Mouse (Mus musculus): ENCODE measurements around the gene Scamp3. TPM values are rescaled to one million over a fixed set of nuclear protein-coding genes. Genes with fewer than 3 reads are reported as not detected.

Scamp3 gene
- total and polyA plus RNA-seq, 3 experiments, result 4.5 to 72.7 (median 12.5) TPM

GRCm38 (mm10) chr3:89164506-89165267, 12.6 kb upstream of the Scamp3 start, which contains the start of gene Clk2:
Gene Clk2 (plus strand): TSS chr3:89164795.
- Histone ChIP-seq H3K27ac (ENCODE audit: insufficient read depth, low read depth) (peak within 1 kb of the TSS; percentile 71), H3K27me3 (replicated peaks) (no peaks in the 10 kb centered on the region), H3K9ac (ENCODE audit: insufficient read depth, low read depth) (peak within 1 kb of the TSS; percentile 84), H3K4me3 (replicated peaks in 1 of 3; ENCODE audit: low read depth in 2 of 3, low read length in 2 of 3, poor library complexity in 1 of 3) (peak within 1 kb of the TSS; percentile 76 to 84 (median 81)), H3K4me2 (ENCODE audit: insufficient read depth, low read depth, poor library complexity, severe bottlenecking) (peak within 1 kb of the TSS; percentile 95), H3K36me3 (replicated peaks in 1 of 2; ENCODE audit: control insufficient read depth in 1 of 2, insufficient read depth in 1 of 2, low read length in 1 of 2) (peaks cover 29 to 34% of the 10 kb centered on the region in 2 experiments), H3K9me3 (replicated peaks; ENCODE audit: low read length) (no peaks in the 10 kb centered on the region), H3K4me1 (ENCODE audit: control insufficient read depth in 1 of 2, insufficient read depth in 2 of 2) (peaks cover 8 to 33% of the 10 kb centered on the region in 2 experiments), H3K79me2 (replicated peaks; ENCODE audit: control insufficient read depth, extremely low read depth, insufficient read depth, poor library complexity, severe bottlenecking) (peaks cover 22% of the 10 kb centered on the region)
- dilution Hi-C loops (cut with MboI; ENCODE audit: extremely low pct_ligation_motif_present, extremely low pct_unique_long_range_greater_than_20kb, low sequenced_read_pairs) (no loop called here), in situ Hi-C loops (cut with MboI; ENCODE audit: low pct_ligation_motif_present, low pct_unique_long_range_greater_than_20kb, low sequenced_read_pairs) (no loop called here)
- peak; percentile 92 for TF ChIP-seq NELFE (IDR thresholded peaks at IDR 0.05; ENCODE audit: low read depth, low read length)
- TF ChIP-seq TCF12 (IDR thresholded peaks at IDR 0.05; ENCODE audit: low read depth, low read length), result peak; percentile 86
- no peak for TF ChIP-seq ETS1 (conservative IDR thresholded peaks at IDR 0.05; ENCODE audit: low read depth, low read length)
- TF ChIP-seq USF2 (conservative IDR thresholded peaks at IDR 0.05; ENCODE audit: low read depth, low read length), result peak; percentile 50; the same call in 1 of the 2 replicates
- peak; percentile 85 for TF ChIP-seq ZMIZ1 (IDR thresholded peaks at IDR 0.05; ENCODE audit: low read depth, low read length)
- TF ChIP-seq MAZ (IDR thresholded peaks at IDR 0.05; ENCODE audit: low read depth, low read length), result peak; percentile 67; the same call in 1 of the 2 replicates
- TF ChIP-seq ZC3H11A (IDR thresholded peaks at IDR 0.05; ENCODE audit: low read depth, low read length), result no peak
- TF ChIP-seq TBP (conservative IDR thresholded peaks at IDR 0.05; ENCODE audit: low read depth, low read length), result peak; percentile 79
- TF ChIP-seq UBTF (IDR thresholded peaks at IDR 0.05; ENCODE audit: low read depth, low read length), result 0 out of 2 replicates have a peak, but pooled peaks have one; percentile 73
- no peak for TF ChIP-seq CHD2 (IDR thresholded peaks at IDR 0.05; ENCODE audit: low read length)
- no peak for TF ChIP-seq MEF2A (IDR thresholded peaks at IDR 0.05; ENCODE audit: borderline replicate concordance, low read depth, low read length)
- TF ChIP-seq SMC3 (IDR thresholded peaks at IDR 0.05; ENCODE audit: low read depth, low read length), result no peak
- no peak for TF ChIP-seq ZNF384 (IDR thresholded peaks at IDR 0.05; ENCODE audit: low read depth, low read length)
- TF ChIP-seq CHD1 (IDR thresholded peaks at IDR 0.05; ENCODE audit: low read depth, low read length), result peak; percentile 64; the same call in 1 of the 2 replicates
- TF ChIP-seq KAT2A (IDR thresholded peaks at IDR 0.05; ENCODE audit: insufficient replicate concordance, low read length), result 0 out of 2 replicates have a peak, but pooled peaks have one; percentile 66
- peak; percentile 81 for TF ChIP-seq SIN3A (IDR thresholded peaks at IDR 0.05; ENCODE audit: low read length)
- no peak for TF ChIP-seq MAFK (IDR thresholded peaks at IDR 0.05; ENCODE audit: insufficient replicate concordance, low read length)
- peak; percentile 89 for TF ChIP-seq POLR2AphosphoS2 (IDR thresholded peaks at IDR 0.05; ENCODE audit: low read depth, low read length)
- no peak for TF ChIP-seq ZKSCAN1 (IDR thresholded peaks at IDR 0.05; ENCODE audit: borderline replicate concordance, low read depth, low read length)
- peak; percentile 83 for TF ChIP-seq BHLHE40 (IDR thresholded peaks at IDR 0.05; ENCODE audit: low read depth, low read length)
- peak; percentile 47; the same call in 1 of the 2 replicates for TF ChIP-seq ELF1 (IDR thresholded peaks at IDR 0.05; ENCODE audit: low read depth, low read length)
- TF ChIP-seq RAD21 (IDR thresholded peaks at IDR 0.05; ENCODE audit: low read depth, low read length), result no peak
- TF ChIP-seq USF1 (IDR thresholded peaks at IDR 0.05; ENCODE audit: low read depth, low read length), result peak; percentile 56
- TF ChIP-seq MAX (IDR thresholded peaks at IDR 0.05; ENCODE audit: low read length), result peak; percentile 83
- no peak for TF ChIP-seq EP300 (IDR thresholded peaks at IDR 0.05; ENCODE audit: low read length)
- no peak for TF ChIP-seq E2F4 (IDR thresholded peaks at IDR 0.05; ENCODE audit: insufficient replicate concordance, low read depth, low read length)
- peak; percentile 67 for TF ChIP-seq NRF1 (IDR thresholded peaks at IDR 0.05; ENCODE audit: low read depth, low read length)
- TF ChIP-seq PAX5 (IDR thresholded peaks at IDR 0.05; ENCODE audit: low read length), result no peak
- 0 out of 2 replicates have a peak, but pooled peaks have one; percentile 24 for TF ChIP-seq MYC (IDR thresholded peaks at IDR 0.05; ENCODE audit: low read depth, low read length)
- peak; percentile 68 for TF ChIP-seq HCFC1 (IDR thresholded peaks at IDR 0.05; ENCODE audit: low read depth, low read length)
- peak; percentile 90 for TF ChIP-seq MXI1 (IDR thresholded peaks at IDR 0.05; ENCODE audit: low read depth, low read length)
- TF ChIP-seq JUN (IDR thresholded peaks at IDR 0.05; ENCODE audit: insufficient read depth, low read depth, low read length), result no peak
- TF ChIP-seq GABPA (IDR thresholded peaks at IDR 0.05; ENCODE audit: insufficient replicate concordance, low read depth, low read length), result no peak
- no peak; the same call in none of the 2 replicates for TF ChIP-seq IRF4 (IDR thresholded peaks at IDR 0.05; ENCODE audit: low read depth, low read length)
- no peak; the same call in 1 of the 2 replicates for TF ChIP-seq RCOR1 (conservative IDR thresholded peaks at IDR 0.05; ENCODE audit: low read depth, low read length)
- TF ChIP-seq JUND (conservative IDR thresholded peaks at IDR 0.05; ENCODE audit: low read depth, low read length), result no peak
- TF ChIP-seq POLR2A (IDR thresholded peaks at IDR 0.05; ENCODE audit: low read depth, low read length), result peak; percentile 94
- no peak for TF ChIP-seq CTCF (conservative IDR thresholded peaks at IDR 0.05 in 1 of 2, IDR thresholded peaks at IDR 0.05 in 1 of 2; ENCODE audit: low read depth in 2 of 2, low read length in 2 of 2)
- DNase-seq (ENCODE audit: extremely low read depth), result peak; percentile 95
